Mouse (Mus musculus): ENCODE measurements around the gene Tipin.

GRCm38 (mm10) chr9:64242381-64242831 is 39.0 kb upstream of the Tipin start:
- TF ChIP-seq CTCF (IDR thresholded peaks at IDR 0.05; ENCODE audit: borderline replicate concordance, insufficient read depth, low read depth, low read length) (no peak), POLR2A (IDR thresholded peaks at IDR 0.05; ENCODE audit: borderline replicate concordance, insufficient read depth, low read length) (no peak)
